Mouse (Mus musculus) ES-Bruce4 (cell line): ENCODE measurements around the gene Bdh1.

ENCODE experiments used
- CTCF ChIP-seq: IDR thresholded peaks from one replicate; pipeline ENCODE4 v1.8.1; 2011; ENCODE audit warnings: low read depth, low read length
- EP300 ChIP-seq: IDR thresholded peaks from 2 replicates; pipeline ENCODE4 v1.6.1; 2011; ENCODE audit warnings: low read depth, low read length; ENCODE audit not compliant: insufficient read depth
- POLR2A ChIP-seq: IDR thresholded peaks from one replicate; pipeline ENCODE4 v1.8.1; 2011; ENCODE audit warnings: low read length; ENCODE audit not compliant: insufficient read depth

DNA sequence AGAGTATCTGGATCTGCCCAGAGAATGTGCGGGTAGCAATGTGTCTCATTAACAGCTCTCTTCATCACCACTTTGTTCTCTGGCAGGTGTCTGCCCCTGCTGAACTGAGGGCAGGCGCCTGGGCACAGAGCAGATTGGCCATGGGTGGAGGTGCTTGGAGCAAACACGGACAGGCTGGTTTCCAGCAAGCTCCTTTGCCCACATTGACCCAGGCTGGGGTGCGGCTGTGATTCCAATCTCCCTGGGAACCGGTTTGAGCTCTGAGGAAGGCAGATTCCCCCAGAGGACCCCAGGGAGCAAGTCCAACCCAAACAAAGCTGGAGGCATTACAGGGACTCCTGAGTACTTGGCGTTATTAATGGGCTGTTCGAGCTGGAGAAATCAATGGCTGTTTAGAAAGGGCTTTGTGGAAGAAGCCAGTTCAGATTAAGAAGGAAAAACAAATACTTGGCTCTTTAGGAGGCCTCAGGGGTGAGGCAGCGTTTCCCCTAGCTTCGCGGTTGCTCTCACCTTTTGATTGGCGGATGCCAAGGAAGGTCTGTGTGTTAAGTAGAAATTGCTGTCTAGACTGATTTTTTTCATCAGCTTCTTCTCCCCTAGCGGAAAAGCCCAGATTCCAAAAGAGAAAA is 71.0 kb downstream of the Bdh1 start:
- TF ChIP-seq POLR2A (no peak), EP300 (no peak), CTCF (no peak)
